Mouse (Mus musculus) liver, adult 2 months (tissue): ENCODE measurements at regions not wholly inside any gene's neighbourhood (a gene's known extent, or its start where the extent isn't known, plus 50 kb on each side); places are given as distances from the start of the nearest gene placed in this dataset.

Source experiments
- CTCF ChIP-seq: fragments of 200-500 bp; IDR thresholded peaks from 2 replicates; pipeline ENCODE4 v1.5.1; 2011; ENCODE audit warnings: low read depth, low read length, control low read depth
- POLR2A ChIP-seq: fragments of 200-500 bp; IDR thresholded peaks from 2 replicates; pipeline ENCODE4 v1.6.1; 2011; ENCODE audit warnings: low read length, control low read depth; ENCODE audit not compliant: insufficient read depth; ENCODE audit errors: extremely low read depth

DNA sequence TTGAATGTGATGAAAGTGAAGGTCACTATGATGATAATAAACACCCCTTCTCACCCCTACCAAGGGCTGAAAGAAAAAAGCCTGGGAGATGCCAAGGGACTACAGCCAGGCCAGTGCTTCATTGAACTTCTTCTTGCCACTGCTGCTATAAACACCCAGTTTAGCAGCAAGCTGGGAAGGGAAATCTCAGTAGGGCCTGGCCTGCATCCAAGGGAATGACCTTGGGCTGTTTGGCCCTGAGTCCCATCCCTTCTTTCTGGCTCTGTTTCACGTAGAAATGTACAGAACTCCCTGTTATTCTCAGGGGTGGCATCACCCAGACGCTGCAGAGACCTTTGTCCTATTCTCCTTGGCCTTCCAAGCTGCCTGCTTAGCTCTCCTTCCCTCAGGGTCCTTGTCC is 450.0 kb upstream of the Tle4 start:
- TF ChIP-seq CTCF, result no peak
- TF ChIP-seq POLR2A, result no peak
